Mouse (Mus musculus): Measurements from ENCODE around the gene Pmp22.

Pmp22 gene

DNA sequence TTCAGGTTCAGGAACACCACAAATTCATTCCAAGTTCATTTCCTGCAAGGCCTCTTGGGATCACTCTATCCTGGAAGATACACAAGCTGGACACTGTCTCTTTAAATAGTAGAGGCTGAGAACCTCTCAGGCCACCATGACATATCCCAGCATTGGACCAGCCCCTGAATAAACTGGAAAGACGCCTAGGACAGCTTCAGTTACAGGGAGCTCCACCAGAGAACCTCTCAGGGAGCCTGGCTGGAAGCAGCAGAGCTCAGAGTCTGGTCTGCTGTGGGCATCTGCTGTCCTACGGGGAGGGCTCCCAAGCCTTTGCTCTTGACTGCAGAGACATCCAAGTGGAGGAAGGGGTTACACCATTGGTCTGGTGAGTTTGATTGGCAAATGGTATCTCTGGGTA, at the start of gene Pmp22:
Gene Pmp22, plus strand, starts transcription at position 199 of the 400 bp plus-strand sequence.
- no peak for DNase-seq

DNA sequence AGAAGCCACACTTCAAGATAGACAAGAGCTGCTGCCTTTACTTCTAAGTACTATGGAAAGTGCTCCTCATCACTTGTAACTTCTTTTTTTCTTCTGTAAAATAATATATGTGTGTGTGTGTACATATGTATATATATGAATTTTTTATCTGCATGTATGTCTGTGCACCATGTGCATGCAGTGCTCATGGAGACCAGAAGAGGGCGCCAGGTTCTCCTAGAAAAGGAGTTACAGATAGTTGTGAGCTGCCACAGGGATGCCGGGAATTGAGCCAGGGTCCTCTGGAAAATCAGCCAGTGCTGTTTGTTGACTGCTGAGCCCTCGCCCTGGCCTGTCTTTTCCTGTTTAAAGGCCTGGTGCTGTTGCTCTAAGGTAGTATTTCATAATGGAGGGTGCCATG, 44.2 kb upstream of the Pmp22 start:
- DNase-seq: no peak

GRCm38 (mm10) chr11:63088672-63089071, 40.1 kb upstream of the Pmp22 start:
- no peak for DNase-seq

- no peak for DNase-seq
These were observed 38.6 kb upstream of the Pmp22 start for GRCm38 (mm10) chr11:63090210-63090609.

- peak; percentile 37 for DNase-seq
These were observed 37.8 kb upstream of the Pmp22 start for GRCm38 (mm10) chr11:63090986-63091385.

GRCm38 (mm10) chr11:63092271-63092670, 36.5 kb upstream of the Pmp22 start:
- DNase-seq: no peak

GRCm38 (mm10) chr11:63093601-63094000, 35.2 kb upstream of the Pmp22 start:
- no peak for DNase-seq

DNA sequence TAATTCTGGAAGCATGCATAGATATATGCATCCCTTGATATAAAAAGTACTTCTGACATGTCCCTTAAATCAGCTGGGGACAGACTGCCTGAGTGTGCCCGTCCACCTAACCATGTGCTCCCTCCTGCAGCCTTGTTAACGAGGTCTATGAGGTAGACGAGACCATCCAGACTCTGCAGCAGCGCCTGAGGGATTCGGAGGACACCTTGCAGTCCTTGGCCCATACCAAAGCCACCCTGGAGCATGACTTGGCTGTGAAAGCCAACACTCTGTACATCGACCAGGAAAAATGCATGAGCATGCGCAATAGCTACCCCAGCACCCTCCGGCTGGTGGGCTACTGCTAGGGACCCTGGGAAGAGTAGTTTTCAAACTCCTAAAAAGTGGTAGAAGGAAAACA, 34.3 kb upstream of the Pmp22 start:
- no peak for DNase-seq

DNA sequence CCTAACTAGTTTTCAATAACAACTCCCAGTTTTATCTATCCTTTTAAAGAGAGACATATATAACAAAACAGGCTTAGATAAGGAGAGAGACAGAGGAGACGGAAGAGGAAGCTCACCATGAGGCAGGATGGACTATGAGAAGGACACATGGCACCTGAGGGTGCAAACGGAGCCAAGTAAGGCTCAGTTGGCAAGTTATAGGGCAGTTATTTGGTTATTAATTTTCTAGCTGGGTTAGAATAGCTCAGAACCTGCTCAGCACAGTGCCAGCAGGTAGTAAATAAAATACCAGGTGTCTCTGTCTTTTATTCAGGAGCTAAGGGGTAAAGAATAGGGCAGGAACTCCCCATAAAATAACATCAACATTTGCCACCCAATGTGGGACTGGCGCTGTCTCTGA, 30.8 kb upstream of the Pmp22 start:
- no peak for DNase-seq

DNA sequence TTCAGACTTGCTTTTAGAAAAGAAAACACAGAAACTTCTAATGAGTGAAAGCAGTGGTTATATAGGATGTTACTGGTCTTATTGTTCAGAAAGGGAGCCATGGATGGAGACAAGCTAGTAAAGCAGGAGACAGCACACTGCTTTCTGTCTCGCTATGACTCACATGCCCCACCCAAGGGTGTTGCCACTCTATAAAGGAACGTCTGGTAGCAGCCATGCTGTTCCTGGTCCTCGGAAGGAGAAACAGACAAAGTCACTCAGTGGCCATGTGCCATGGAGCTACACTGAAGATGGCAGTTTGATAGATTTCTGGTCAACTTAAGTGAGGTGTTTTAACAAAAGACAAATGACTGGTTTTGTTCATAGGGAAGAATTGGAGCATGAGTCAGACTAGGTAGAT, 29.4 kb upstream of the Pmp22 start:
- DNase-seq: no peak

DNA sequence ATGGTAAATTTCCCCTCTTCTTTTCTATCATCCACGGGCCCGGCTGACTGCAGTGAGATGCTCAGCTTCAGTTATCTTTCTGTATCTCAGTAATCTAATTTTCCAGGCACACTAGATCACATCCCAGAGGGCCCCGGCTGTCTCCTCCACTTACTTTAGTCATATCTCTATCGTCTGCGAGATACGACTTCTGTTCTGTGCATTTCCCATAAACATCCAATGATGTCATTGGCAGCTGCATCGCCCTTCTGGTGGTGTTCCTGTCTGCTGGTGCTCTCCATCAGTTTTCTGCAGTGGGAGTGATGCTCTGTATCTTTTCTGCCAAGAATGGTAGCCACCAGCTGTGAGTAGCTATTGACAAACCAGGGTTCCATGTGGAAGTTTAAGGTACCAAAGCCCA, 25.5 kb upstream of the Pmp22 start:
- DNase-seq: peak; percentile 59

DNA sequence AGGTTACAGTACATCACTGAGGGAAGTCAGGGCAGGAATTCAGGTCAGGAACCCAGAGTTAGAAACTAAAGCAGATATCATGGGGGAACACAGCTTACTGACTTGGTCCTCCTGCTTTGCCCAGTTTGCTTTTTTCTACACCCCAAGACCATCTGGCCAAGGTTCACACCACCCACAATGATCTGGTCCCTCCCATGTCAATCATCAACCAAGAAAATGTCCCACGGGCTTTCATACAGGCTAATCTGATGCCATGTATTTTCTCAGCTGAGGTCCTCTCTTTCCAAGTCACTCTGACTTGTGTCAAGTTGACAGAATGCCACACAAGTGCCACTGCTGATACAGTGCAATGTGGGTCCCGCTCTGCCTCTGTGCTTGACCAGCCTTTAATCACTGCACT, 24.8 kb upstream of the Pmp22 start:
- no peak for DNase-seq

- no peak for DNase-seq
These were observed 19.5 kb upstream of the Pmp22 start for GRCm38 (mm10) chr11:63109230-63109775.

GRCm38 (mm10) chr11:63110329-63110728, 18.5 kb upstream of the Pmp22 start:
- DNase-seq: no peak

DNA sequence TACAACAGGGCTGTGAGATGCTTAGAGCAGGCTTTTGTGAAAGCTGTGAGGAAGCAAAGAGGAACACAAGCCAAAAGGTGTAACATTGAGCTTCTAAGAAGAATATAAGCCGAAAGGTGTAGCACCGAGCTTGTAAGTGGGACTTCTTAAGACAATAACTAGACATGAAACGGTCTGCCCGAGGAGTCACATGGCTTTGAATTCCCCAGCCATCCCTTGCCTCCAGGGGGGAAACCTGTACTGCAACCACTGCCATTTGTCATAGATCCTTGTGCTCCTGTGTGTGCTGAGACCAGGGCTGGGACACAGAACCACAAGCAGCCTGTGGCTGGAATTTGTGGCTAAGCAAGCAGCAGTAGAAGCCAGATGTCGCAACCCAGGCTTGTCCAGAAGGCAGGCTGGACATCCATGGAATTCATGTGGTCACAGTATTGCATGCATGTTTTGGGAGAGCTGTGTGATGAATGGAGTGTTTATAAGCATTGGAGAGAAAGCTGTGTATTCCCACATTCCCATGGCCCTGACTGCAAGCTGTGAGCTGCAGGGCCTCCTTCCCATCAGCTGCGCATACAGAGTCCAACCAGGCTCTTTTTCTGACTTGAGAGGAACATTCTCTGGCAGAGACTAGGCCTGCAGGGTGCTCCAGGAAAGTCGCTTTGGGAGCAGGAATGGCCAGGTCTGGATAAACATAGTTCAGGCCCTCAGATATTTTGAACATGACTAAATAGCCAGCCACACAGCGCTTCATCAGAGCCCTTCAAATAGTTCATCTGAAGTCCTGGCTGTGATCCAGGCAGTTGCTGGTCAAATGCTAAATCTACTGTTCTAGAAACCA, 13.8 kb upstream of the Pmp22 start:
- no peak for DNase-seq

DNA sequence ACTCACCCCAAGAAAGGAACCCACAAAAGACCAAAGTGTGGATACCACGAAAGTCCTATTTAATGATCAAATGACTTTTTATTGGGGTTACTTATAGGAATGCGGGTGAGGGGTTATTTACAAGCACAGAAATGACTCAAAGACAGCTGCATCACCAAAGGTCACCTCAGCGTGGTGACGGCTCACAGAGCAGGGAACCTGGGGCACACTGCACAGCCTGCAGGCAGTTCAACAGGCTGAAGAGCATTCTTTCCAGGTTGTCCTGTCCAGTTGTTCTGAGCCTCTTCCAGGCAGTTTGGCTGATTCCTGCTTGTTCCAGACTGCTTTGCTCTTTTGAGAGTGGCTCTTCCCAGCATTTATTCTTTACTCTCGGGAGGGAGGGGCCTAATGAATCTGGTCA, 12.1 kb upstream of the Pmp22 start:
- DNase-seq: no peak

- DNase-seq: no peak
These were observed 11.5 kb upstream of the Pmp22 start for GRCm38 (mm10) chr11:63117266-63117665.

- no peak for DNase-seq
These were observed 9.0 kb upstream of the Pmp22 start for GRCm38 (mm10) chr11:63119791-63120190.

DNA sequence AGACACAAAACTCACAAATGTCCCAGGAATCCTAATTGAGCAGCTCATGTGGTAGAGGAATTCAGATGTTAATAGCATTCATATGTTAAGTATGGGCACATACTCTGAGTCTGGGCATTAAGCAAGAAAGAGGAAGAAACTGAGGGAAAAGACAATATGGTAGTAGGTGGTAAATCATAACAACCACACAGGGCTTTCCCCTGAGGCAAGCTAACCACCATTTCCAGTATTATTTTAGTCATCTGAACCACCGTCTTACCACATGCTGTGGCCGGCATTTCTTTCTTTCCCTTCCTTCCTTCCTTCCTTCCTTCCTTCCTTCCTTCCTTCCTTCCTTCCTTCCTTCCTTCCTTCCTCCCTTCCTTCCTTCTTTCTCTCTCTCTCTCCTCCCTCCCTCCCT, 6.5 kb upstream of the Pmp22 start:
- DNase-seq: no peak

GRCm38 (mm10) chr11:63122776-63123350, 5.9 kb upstream of the Pmp22 start:
- DNase-seq: no peak

DNA sequence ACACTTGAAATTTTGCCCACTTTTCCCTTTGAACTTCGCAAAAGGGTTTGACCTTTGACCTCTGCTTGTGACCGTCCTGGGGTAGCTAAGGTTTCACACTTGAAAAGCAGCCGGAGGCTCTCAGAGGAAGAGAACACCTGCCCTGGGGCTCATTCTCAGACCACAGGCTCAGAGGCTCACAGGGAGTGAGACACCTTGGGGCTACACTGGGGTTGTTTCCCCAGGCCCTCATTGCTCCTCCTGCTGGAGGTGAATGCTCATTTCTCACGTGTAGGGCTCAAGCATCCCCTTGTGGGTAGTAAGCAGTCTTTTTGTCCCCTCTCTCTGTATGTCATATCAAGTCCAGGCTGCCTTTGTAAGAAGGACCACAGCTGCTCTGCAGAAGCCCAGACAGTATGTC, 4.5 kb upstream of the Pmp22 start:
- no peak for DNase-seq

DNA sequence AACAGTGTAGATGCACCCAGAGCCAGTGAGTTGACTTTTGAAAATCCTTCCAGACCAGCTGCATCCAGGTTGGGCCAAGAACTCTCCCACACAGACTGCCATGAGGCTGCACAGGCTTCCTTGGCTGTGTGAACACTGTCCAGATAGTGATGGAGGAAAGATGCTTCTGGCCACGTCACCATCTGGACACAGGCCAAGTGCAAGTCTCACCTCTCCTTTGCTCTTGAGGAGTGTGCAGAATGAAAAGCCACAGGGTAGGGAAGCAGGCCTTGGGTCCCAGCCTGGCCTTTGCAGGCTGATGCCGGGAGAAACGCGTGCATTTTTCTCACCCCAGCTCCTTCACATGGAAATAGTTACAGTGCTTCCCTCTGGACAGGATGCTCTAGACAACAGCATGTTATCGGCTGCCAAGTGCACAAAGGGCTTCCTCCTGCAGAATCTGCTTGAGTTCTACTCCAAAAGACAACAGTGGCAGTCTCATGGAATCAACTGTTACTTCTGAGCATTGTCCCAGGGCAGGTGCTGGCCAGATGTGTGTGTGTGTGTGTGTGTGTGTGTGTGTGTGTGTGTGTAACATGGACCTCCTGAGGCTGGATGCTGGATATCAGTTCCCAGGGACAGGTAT, 2.8 kb upstream of the Pmp22 start:
- no peak for DNase-seq

- no peak for DNase-seq
These were observed 1.8 kb upstream of the Pmp22 start for GRCm38 (mm10) chr11:63126976-63127375.

DNA sequence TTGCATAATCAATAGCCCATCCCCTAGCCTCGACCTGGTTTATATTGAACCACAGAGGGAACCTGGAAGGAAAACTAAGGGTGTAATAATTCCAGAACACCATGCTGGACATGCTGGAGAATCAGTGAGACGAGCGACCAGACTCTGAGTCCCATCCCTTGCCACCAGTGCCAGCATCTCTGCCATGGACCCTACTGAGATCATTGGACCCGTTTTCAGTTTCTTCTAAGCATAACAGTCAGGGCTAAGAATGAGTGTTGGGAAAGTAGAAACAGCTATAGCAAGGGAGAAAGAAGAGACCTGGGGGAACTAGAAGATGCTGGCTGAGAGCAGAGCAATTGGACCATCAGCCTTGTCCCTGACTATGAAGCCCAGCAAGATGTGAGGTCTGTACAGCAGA, 1.3 kb upstream of the Pmp22 start:
- no peak for DNase-seq
